Mouse (Mus musculus): ENCODE results near the gene Lrrc3b.

DNA sequence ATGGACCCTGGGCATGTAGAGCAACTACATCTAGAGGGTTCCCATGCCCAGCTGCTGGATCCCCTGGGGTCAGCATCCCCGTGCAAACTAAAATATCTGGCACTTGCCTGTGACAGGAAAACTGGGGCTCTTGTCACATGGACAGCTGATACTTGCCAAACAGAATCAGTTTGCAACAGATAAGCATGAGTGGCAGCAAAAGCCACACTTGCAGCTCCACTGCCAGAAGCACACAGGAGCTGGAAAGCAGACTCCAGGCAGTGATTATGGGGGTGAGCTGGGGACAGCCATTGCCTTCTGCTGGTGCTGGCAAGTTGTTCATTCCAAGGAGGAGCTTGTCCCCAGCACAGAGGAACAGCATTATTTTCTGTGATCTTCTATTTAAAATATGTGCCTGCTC is 65.8 kb downstream of the Lrrc3b start:
- TF ChIP-seq CTCF (IDR thresholded peaks at IDR 0.05; ENCODE audit: low read depth): no peak
- no peak for TF ChIP-seq EP300 (IDR thresholded peaks at IDR 0.05; ENCODE audit: low read depth)
